Mouse (Mus musculus) embryonic stem cell, embryonic (primary cell): ENCODE data around the gene Cox18.

Source experiments
- CTCF ChIA-PET, 4 experiments: fragments of 300-600 bp in 2 of 4; fragments of 350-600 bp in 2 of 4; sonication (Branson Sonifier 250); formaldehyde crosslinking; loops; one replicate each; lab custom pipeline; 2022; ENCODE audit warnings: inconsistent platforms in 2 of 4; lab: Charles Lee
- POLR2A ChIA-PET, 4 experiments: fragments of 300-600 bp in 2 of 4; fragments of 350-600 bp in 2 of 4; sonication (Branson Sonifier 250); formaldehyde crosslinking; loops; one replicate each; lab custom pipeline; 2022; ENCODE audit warnings: antibody characterized with exemption in 4 of 4, inconsistent platforms in 1 of 4; lab: Charles Lee

The Cox18 gene

GRCm38 (mm10) chr5:90223534-90224381 lies at the start of gene Cox18:
Gene Cox18 (minus strand): TSS chr5:90224001.
- ChIA-PET CTCF (no interaction called here), POLR2A (interaction anchor here in 3 of 4 experiments (0.6 to 3.0 kb wide), 8 partner anchors 10 to 569 kb away, joined by 3 to 22 read pairs (median 4); no protein-coding TSS in a partner anchor)

- ChIA-PET POLR2A (interaction anchor here in 3 of 4 experiments (0.6 to 2.2 kb wide), 4 partner anchors 10 to 103 kb away, joined by 3 to 5 read pairs (median 5); no protein-coding TSS in a partner anchor), CTCF (interaction anchor here in 2 of 4 experiments (0.6 kb wide), 2 partner anchors 57 to 327 kb away, joined by 3 to 5 read pairs; no protein-coding TSS in a partner anchor)
These were observed 38.4 kb upstream of the Cox18 start for GRCm38 (mm10) chr5:90262230-90262629.

DNA sequence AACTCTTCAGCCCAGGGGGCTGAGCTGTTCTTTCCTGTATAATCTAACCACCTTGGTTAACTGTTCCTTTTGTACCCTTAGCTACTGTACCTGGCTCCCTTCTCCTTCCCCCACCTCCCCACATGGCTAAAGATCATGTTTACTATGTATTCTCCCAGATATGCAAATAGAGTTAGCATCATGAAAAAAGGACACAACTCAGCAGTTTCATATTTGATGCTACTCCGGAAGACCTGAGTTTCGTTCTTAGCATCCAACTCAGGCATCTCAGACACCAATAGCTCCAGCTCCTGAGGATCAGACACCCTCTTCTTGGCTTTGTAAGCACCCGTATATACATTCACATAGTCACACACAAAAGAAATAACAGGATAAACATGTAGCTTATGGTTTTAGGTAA lies 33.2 kb upstream of the Cox18 start:
- ChIA-PET POLR2A (interaction anchor here in 3 of 4 experiments (0.6 to 6.1 kb wide), 6 partner anchors 8 to 117 kb away, joined by 3 to 54 read pairs (median 5); partner anchors contain the start of gene Ankrd17 (in 1 of the 3)), CTCF (interaction anchor here in 1 of 4 experiments (1.1 kb wide), 1 partner anchor 53 kb away, joined by 3 read pairs; no protein-coding TSS in a partner anchor)

DNA sequence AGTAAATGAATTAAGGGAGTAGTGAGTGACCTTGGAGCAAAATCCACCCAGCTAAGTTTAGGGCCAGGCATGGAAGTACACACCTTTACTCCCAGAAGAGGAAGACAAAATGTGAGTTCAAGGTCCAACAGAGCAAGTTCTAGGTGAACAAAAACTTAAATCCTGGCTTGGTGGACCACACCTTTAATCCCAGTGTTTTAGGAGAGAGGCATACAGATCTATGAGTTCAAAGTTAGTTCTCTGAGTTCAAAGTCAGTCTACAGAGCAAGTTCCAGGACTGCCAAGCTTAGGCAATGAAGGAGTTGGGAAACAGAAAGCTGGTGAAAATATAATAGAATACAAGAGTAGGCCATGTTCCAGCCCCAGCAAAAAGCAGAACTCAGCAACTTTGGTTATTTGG lies 23.7 kb upstream of the Cox18 start:
- CTCF ChIA-PET, result no interaction called here

DNA sequence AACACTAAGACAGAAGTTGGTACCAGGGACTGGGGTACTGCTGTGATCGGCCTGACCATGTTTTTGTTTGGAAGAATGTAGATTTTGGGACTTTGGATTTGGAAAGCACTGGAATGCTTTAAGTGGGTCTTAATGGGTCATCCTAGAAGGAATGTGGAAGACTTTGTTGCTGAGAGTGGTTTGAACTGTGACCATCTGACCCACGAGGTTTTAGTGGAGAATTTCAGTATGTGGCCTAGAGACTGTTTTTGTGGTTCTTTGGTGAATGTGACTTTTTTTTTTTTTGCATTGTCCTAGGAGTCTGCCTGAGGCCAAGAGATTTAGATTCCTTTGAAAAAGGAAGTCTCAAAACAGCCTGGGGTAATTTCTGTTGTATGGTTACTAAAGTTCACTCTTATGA lies 23.2 kb upstream of the Cox18 start:
- CTCF ChIA-PET, result no interaction called here
- POLR2A ChIA-PET, result interaction anchor here (0.5 to 9.1 kb wide), 19 partner anchors 10 to 119 kb away, joined by 3 to 121 read pairs (median 5); partner anchors contain the start of gene Ankrd17 (in 1 of the 4)

More for the DNA sequence above, 23.7 kb upstream of the Cox18 start:
- POLR2A ChIA-PET, result interaction anchor here (0.9 to 9.1 kb wide), 16 partner anchors 8 to 119 kb away, joined by 3 to 121 read pairs (median 6); partner anchors contain the start of gene Ankrd17 (in 1 of the 4)

- POLR2A ChIA-PET, result interaction anchor here (0.5 to 9.1 kb wide), 19 partner anchors 10 to 119 kb away, joined by 3 to 121 read pairs (median 4); partner anchors contain the start of gene Ankrd17 (in 1 of the 4)
- CTCF ChIA-PET, result no interaction called here
These were observed 22.8 kb upstream of the Cox18 start for GRCm38 (mm10) chr5:90246567-90246966.

- POLR2A ChIA-PET, result interaction anchor here (0.6 to 9.1 kb wide), 11 partner anchors 9 to 380 kb away, joined by 3 to 121 read pairs (median 4); no protein-coding TSS in a partner anchor
These were observed 21.6 kb upstream of the Cox18 start for GRCm38 (mm10) chr5:90245416-90245815.

GRCm38 (mm10) chr5:90235217-90235616 lies 11.4 kb upstream of the Cox18 start:
- POLR2A ChIA-PET, result interaction anchor here (0.6 to 8.3 kb wide), 42 partner anchors 8 to 131 kb away, joined by 3 to 121 read pairs (median 4); partner anchors contain the start of genes Cox18 (in 2 of the 4), Ankrd17 (in 1 of the 4) and Gm9958 (in 1 of the 4)
- CTCF ChIA-PET, result interaction anchor here in 1 of 4 experiments (0.6 kb wide), 1 partner anchor 130 kb away, joined by 4 read pairs; no protein-coding TSS in a partner anchor

More at GRCm38 (mm10) chr5:90245416-90245815, 21.6 kb upstream of the Cox18 start:
- CTCF ChIA-PET, result no interaction called here

DNA sequence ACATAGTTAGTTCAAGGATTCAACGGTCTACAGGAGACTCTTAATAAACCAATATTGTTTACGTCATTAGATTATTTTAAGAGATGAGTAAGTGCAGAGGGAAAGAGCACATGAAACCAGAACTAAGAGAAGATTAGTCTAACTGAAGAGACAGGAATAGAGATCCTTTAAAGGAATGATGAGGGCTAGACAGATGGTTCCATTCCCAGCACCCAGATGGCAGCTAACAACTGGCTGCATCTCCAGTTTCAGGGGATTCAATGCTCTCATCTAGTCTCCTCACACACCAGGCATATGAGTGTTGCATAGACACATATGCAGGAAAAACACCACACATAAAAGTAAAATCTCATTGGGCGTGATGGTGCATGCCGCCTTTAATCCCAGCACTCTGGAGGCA lies 9.5 kb upstream of the Cox18 start:
- CTCF ChIA-PET, result no interaction called here
- POLR2A ChIA-PET, result interaction anchor here in 3 of 4 experiments (1.2 to 8.3 kb wide), 4 partner anchors 8 to 14 kb away, joined by 3 to 121 read pairs (median 22); partner anchors contain the start of gene Cox18 (in 3 of the 3)

DNA sequence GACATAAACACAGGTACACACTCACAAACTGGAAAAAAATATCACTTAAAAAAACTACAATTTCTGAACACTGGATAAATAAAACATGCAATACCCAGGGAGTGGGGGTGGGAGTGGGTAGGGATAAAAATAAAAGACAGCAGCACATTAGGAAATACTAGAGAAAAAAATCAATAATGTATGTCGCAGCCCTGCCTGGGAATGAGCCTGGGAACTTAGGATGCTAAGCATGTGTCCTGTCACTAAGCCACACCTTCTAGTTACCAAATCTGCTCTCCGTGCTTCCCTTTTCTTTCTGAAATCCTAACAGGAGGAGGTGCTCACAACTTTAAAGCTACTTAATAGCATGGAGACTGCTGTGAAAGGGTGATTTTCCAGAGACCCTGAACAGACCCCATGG lies 6.0 kb upstream of the Cox18 start:
- POLR2A ChIA-PET, result interaction anchor here in 1 of 4 experiments (1.4 to 8.3 kb wide), 2 partner anchors 10 to 18 kb away, joined by 3 to 121 read pairs; no protein-coding TSS in a partner anchor
- CTCF ChIA-PET, result interaction anchor here in 1 of 4 experiments (0.6 kb wide), 1 partner anchor 149 kb away, joined by 3 read pairs; no protein-coding TSS in a partner anchor

- POLR2A ChIA-PET, result interaction anchor here in 2 of 4 experiments (2.9 to 3.0 kb wide), 2 partner anchors 8 kb away, joined by 22 read pairs; no protein-coding TSS in a partner anchor
- CTCF ChIA-PET, result no interaction called here
These were observed 2.9 kb upstream of the Cox18 start for GRCm38 (mm10) chr5:90226696-90227095.

DNA sequence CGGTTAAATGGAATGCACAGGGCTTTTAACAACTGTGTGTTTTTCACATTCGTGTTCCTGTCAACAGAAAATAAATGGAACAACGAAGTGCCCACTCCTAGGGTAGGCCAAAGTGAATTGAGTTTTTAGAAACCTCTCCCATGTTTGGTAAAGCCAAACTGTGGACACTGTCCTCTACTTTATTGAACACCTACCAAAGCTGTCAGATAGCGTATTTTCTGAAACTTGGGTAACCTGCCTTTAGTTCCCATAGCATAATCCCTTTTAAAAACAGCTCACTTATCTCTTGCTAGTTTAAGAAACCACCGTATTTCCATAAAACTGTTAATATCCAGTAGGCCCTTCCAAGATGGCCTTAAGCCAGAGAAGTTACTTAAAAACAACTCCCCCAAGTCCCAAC lies 929 bp upstream of the Cox18 start:
- CTCF ChIA-PET, result no interaction called here
- POLR2A ChIA-PET, result interaction anchor here (0.5 to 3.0 kb wide), 9 partner anchors 9 to 61 kb away, joined by 3 to 22 read pairs (median 4); no protein-coding TSS in a partner anchor

- ChIA-PET POLR2A (interaction anchor here in 1 of 4 experiments (0.7 kb wide), 1 partner anchor 22 kb away, joined by 3 read pairs; no protein-coding TSS in a partner anchor), CTCF (no interaction called here)
These were observed 864 bp downstream of the Cox18 start for GRCm38 (mm10) chr5:90222937-90223336.

DNA sequence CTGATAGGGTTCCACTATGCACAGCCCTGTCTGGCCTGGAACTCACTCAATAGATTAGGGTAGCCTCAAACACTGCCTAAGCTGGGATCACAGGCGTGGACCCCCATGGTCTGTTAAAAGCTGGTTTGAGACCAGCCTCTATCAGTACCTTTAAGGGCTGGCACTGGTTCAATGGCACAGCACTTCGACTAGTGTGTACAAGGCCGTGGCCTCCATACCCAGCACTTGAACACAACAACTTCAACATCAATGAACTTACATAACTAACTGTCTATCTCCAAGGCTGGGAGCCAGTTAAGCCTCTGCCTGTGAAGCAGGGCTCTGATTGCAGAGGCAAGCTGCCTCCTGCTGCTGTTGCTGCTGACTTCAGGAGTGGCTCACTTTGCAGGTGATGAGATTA lies 6.0 kb downstream of the Cox18 start:
- POLR2A ChIA-PET, result interaction anchor here in 2 of 4 experiments (0.7 to 3.6 kb wide), 6 partner anchors 17 to 377 kb away, joined by 3 to 21 read pairs (median 4); partner anchors contain the start of gene Ankrd17 (in 1 of the 2)
- CTCF ChIA-PET, result no interaction called here

- ChIA-PET CTCF (no interaction called here), POLR2A (interaction anchor here in 1 of 4 experiments (0.8 to 1.4 kb wide), 4 partner anchors 10 to 140 kb away, joined by 3 to 5 read pairs (median 4); no protein-coding TSS in a partner anchor)
These were observed 6.6 kb downstream of the Cox18 start for GRCm38 (mm10) chr5:90217226-90217625.

DNA sequence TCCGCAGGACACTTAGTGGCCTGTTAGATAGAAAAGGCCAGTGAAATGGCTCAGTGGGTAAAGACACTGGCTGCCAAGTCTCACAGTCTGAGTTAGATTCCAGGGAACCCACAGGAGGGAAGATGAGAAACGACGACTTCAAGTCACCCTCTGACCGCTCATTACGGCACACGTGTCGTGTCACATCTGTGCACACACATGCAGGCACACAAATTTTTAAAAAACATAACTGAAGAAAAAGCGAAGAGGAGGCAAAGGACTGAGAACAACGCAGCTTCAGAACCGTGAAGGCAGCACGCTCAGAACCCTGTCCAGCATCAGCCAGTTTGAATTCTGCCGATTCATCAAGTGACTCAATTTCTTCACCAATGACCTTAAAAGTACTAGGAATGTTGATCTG lies 10.4 kb downstream of the Cox18 start:
- CTCF ChIA-PET, result interaction anchor here in 3 of 4 experiments (0.6 to 1.7 kb wide), 8 partner anchors 10 to 376 kb away, joined by 3 to 6 read pairs (median 4); no protein-coding TSS in a partner anchor
- POLR2A ChIA-PET, result interaction anchor here (0.6 to 4.0 kb wide), 9 partner anchors 10 to 152 kb away, joined by 3 to 13 read pairs (median 4); no protein-coding TSS in a partner anchor

- ChIA-PET POLR2A (interaction anchor here in 2 of 4 experiments (0.6 to 2.2 kb wide), 12 partner anchors 10 to 761 kb away, joined by 3 to 6 read pairs (median 3); partner anchors contain the start of gene Ankrd17 (in 1 of the 2)), CTCF (interaction anchor here (0.5 to 2.5 kb wide), 25 partner anchors 9 to 450 kb away, joined by 3 to 7 read pairs (median 3); no protein-coding TSS in a partner anchor)
These were observed 20.6 kb downstream of the Cox18 start for GRCm38 (mm10) chr5:90203168-90203567.
